ENCODE assay signal across 22 mouse cellular contexts in genomic region chr8:57293441-57293840, GRCm38 (mm10). TPM values are rescaled to one million over a fixed set of nuclear protein-coding genes. Genes with fewer than 3 reads are reported as not detected.
A peak's percentile ranks its signal among the peaks of the same experiment; 100 is the strongest.
DNase-seq lines count a peak whose midpoint lies in the region; ATAC-seq lines count a peak whose summit lies in the region.
"Had no signal": no experiment of that assay in that cellular context is flagged by ENCODE, and none has a peak within 500 bp of the region (broad histone marks: within the 10 kb centered on the region; RNA-seq: fewer than 3 reads in every experiment).

No protein-coding gene starts in this region.

- H3K27ac ChIP-seq in embryonic facial prominence, embryonic 12.5 days = no peak overlapping the region
- H3K27ac ChIP-seq in limb, embryonic 11.5 days (replicated peaks; ENCODE audit: low read depth, low read length) = no peak overlapping the region
- H3K27ac ChIP-seq: embryonic facial prominence, embryonic 15.5 days; forebrain, embryonic 10.5 days; heart, embryonic 15.5 days; hindbrain, embryonic 10.5 days; hindbrain, embryonic 14.5 days; intestine, embryonic 15.5 days had no signal

- intact Hi-C loops in gastrocnemius, postnatal 14 days (cut with DNase I; ENCODE audit: low total_unique reads) = no loop called here
- intact Hi-C loops in heart, postnatal 14 days (cut with DNase I) = no loop called here

- ATAC-seq in embryonic facial prominence, embryonic 12.5 days (ENCODE audit: insufficient number of reproducible peaks, insufficient read depth, low FRiP score, low TSS enrichment) = peak; percentile 74; the same call in 1 of the 2 replicates
- 0 out of 2 replicates have a peak, but pooled peaks have one; percentile 35 for ATAC-seq in limb, embryonic 11.5 days (ENCODE audit: insufficient number of reproducible peaks, low FRiP score, low TSS enrichment, low read depth)
- ATAC-seq: forebrain, embryonic 14.5 days; intestine, embryonic 15.5 days had no signal

- 62% methylated on average over 4 of the region's 4 CpGs for WGBS in embryonic facial prominence, embryonic 12.5 days
- WGBS in limb, embryonic 11.5 days = 28% methylated on average over 4 of the region's 4 CpGs

- DNase-seq in embryo, embryonic 10.5 days (ENCODE audit: low spot score) = peak; percentile 36
- peak; percentile 49 for DNase-seq in limb, embryonic 11.5 days (ENCODE audit: low spot score)
- no peak for DNase-seq in thymus, postnatal 0 days (ENCODE audit: low spot score)
- DNase-seq in gastrocnemius, postnatal 14 days = no peak
- DNase-seq in heart, postnatal 14 days = no peak
- DNase-seq: adrenal gland, adult 2 months; adrenal gland, postnatal 36 days; cerebellum, adult 8-10 months; cerebellum, postnatal 25 days; heart, adult 18-20 months had no signal

- H3K9ac ChIP-seq in embryonic facial prominence, embryonic 12.5 days = no peak overlapping the region
- H3K9ac ChIP-seq in limb, embryonic 11.5 days (ENCODE audit: low read length) = no peak overlapping the region
- H3K9ac ChIP-seq: embryonic facial prominence, embryonic 15.5 days; heart, embryonic 15.5 days; hindbrain, embryonic 14.5 days; intestine, embryonic 15.5 days had no signal

- H3K27me3 ChIP-seq in embryonic facial prominence, embryonic 12.5 days = no peaks in the 10 kb centered on the region
- no peaks in the 10 kb centered on the region for H3K27me3 ChIP-seq in limb, embryonic 11.5 days (ENCODE audit: control insufficient read depth, insufficient read depth, low read length)
- H3K27me3 ChIP-seq: CH12.LX; embryonic facial prominence, embryonic 15.5 days; heart, embryonic 15.5 days; intestine, embryonic 15.5 days had no signal

- H3K4me3 ChIP-seq in embryonic facial prominence, embryonic 12.5 days = no peak overlapping the region
- no peak overlapping the region for H3K4me3 ChIP-seq in limb, embryonic 11.5 days (ENCODE audit: low read depth, low read length)
- H3K4me3 ChIP-seq: embryonic facial prominence, embryonic 15.5 days; erythroblast, embryonic 14.5 days; forebrain, embryonic 10.5 days; heart, embryonic 15.5 days; hindbrain, embryonic 10.5 days; intestine, embryonic 15.5 days had no signal

- no peaks in the 10 kb centered on the region for H3K4me1 ChIP-seq in embryonic facial prominence, embryonic 12.5 days
- H3K4me1 ChIP-seq in limb, embryonic 11.5 days (ENCODE audit: control insufficient read depth, insufficient read depth, low read length) = no peaks in the 10 kb centered on the region
- H3K4me1 ChIP-seq: embryonic facial prominence, embryonic 15.5 days; forebrain, embryonic 10.5 days; heart, embryonic 15.5 days; hindbrain, embryonic 10.5 days; intestine, embryonic 15.5 days had no signal

- H3K4me2 ChIP-seq in embryonic facial prominence, embryonic 12.5 days (replicated peaks) = no peak overlapping the region
- no peak overlapping the region for H3K4me2 ChIP-seq in limb, embryonic 11.5 days (ENCODE audit: low read depth, severe bottlenecking)
- H3K4me2 ChIP-seq: embryonic facial prominence, embryonic 15.5 days; heart, embryonic 11.5 days; heart, embryonic 15.5 days; hindbrain, embryonic 14.5 days; intestine, embryonic 15.5 days had no signal

- H3K9me3 ChIP-seq in embryonic facial prominence, embryonic 12.5 days = no peaks in the 10 kb centered on the region
- H3K9me3 ChIP-seq in limb, embryonic 11.5 days (ENCODE audit: control insufficient read depth, low read length) = no peaks in the 10 kb centered on the region
- H3K9me3 ChIP-seq: embryonic facial prominence, embryonic 15.5 days; forebrain, embryonic 10.5 days; heart, embryonic 15.5 days; hindbrain, embryonic 10.5 days; intestine, embryonic 15.5 days had no signal

- H3K36me3 ChIP-seq in embryonic facial prominence, embryonic 12.5 days = no peaks in the 10 kb centered on the region
- H3K36me3 ChIP-seq in limb, embryonic 11.5 days (ENCODE audit: control insufficient read depth, insufficient read depth, low read length) = no peaks in the 10 kb centered on the region
- H3K36me3 ChIP-seq: embryonic facial prominence, embryonic 15.5 days; forebrain, embryonic 10.5 days; heart, embryonic 15.5 days; hindbrain, embryonic 10.5 days; intestine, embryonic 15.5 days had no signal

RNA-seq across cellular contexts. Expression of gene Hand2, which starts 27.3 kb away (rescaled TPM):
- 5.8 and 6.3 TPM in 2 replicates for polyA plus RNA-seq in embryonic facial prominence, embryonic 12.5 days (2016; fragmentation: Nextera tagmentation; extraction: Ambion mirVana)
- 27.3 and 30.3 TPM in 2 replicates for polyA plus RNA-seq in limb, embryonic 11.5 days (2014; fragmentation: Nextera tagmentation; extraction: Ambion mirVana)
- polyA plus RNA-seq in thymus, postnatal 0 days (2015; fragmentation: Nextera tagmentation; extraction: Ambion mirVana) = 0.12 and 0.26 TPM in 2 replicates
- under 1 TPM; 0.29 to 0.47 TPM for total RNA-seq in gastrocnemius, postnatal 14 days (2021)
- total RNA-seq in heart, postnatal 14 days (2021) = 10 to 100 TPM; 74.2 to 78.6 TPM
- total RNA-seq: CH12.LX had no signal
- polyA plus RNA-seq: cortical plate, adult 2 months; erythroblast, embryonic 14.5 days; forebrain, embryonic 10.5 days; forebrain, embryonic 14.5 days; hindbrain, embryonic 10.5 days; hindbrain, embryonic 14.5 days had no signal

Comparison
In these comparisons a context has a peak if more than half of its experiments do, and no peak if none do; other contexts are left out.
1. DNase-seq: peak in embryo, embryonic 10.5 days (single experiment) and limb, embryonic 11.5 days (single experiment); none in thymus, postnatal 0 days (single experiment), gastrocnemius, postnatal 14 days (single experiment) and heart, postnatal 14 days (0 of 2).